Mouse (Mus musculus): ENCODE measurements around the gene F11r.

DNA sequence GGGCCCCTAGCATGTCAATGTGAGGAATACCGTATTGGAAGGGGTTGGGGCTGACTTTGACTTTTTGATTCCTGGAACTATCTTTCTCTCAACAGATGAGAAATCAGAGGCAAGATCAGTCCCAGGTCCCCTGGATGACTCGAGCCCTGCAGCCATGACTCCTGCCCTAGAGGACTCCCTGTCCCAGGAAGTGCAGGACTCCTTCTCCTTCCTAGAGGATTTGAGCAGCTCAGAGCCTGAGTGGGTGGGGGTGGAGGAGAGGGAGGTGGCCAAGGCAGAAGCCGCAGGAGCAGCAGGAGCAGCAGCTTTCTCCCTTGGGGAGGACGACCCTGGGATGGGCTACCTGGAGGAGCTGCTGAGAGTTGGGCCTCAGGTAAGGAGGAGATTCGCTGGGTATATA lies 30.1 kb upstream of the F11r start:
- TF ChIP-seq CTCF (IDR thresholded peaks at IDR 0.05; ENCODE audit: extremely low read depth, insufficient read depth, low read length) (no peak), POLR2A (IDR thresholded peaks at IDR 0.05; ENCODE audit: extremely low read depth, insufficient read depth, low read length) (no peak)

Data from cortical plate, adult 2 months (tissue).